Mouse (Mus musculus) stomach, embryonic 16.5 days (tissue): ENCODE results near the gene Calm3. TPM values are rescaled to one million over a fixed set of nuclear protein-coding genes. Genes with fewer than 3 reads are reported as not detected.

Experiments
- ATAC-seq: fragments of 200-750 bp; cut with Nextera tagmentation; 2 replicates; pipeline ENCODE4 v1.8.0; 2017; ENCODE audit warnings: moderate number of reproducible peaks, moderate TSS enrichment; ENCODE audit not compliant: insufficient read depth, low FRiP score
- H3K27ac ChIP-seq: fragments of 300-500 bp; sonication (generic); 2 replicates; pipeline ENCODE4 v1.5.1; 2014; ENCODE audit warnings: low read length
- H3K27me3 ChIP-seq: fragments of 300-500 bp; sonication (generic); 2 replicates; pipeline ENCODE4 v1.6.1; 2014; ENCODE audit warnings: low read length, control low read depth, mixed read lengths; ENCODE audit not compliant: control insufficient read depth, insufficient read depth
- H3K36me3 ChIP-seq: fragments of 300-500 bp; sonication (generic); 2 replicates; pipeline ENCODE4 v1.6.1; 2014; ENCODE audit warnings: low read length; ENCODE audit not compliant: control insufficient read depth, insufficient read depth
- H3K4me1 ChIP-seq: fragments of 300-500 bp; sonication (generic); 2 replicates; pipeline ENCODE4 v1.6.1; 2014; ENCODE audit warnings: low read length, control low read depth, mixed read lengths; ENCODE audit not compliant: control insufficient read depth, insufficient read depth
- H3K4me2 ChIP-seq: fragments of 300-500 bp; sonication (generic); 2 replicates; pipeline ENCODE4 v1.6.1; 2014; ENCODE audit warnings: low read depth, low read length, mixed read lengths
- H3K4me3 ChIP-seq: fragments of 300-500 bp; sonication (generic); replicated peaks from 2 replicates; pipeline ENCODE4 v1.5.1; 2014; ENCODE audit warnings: mild to moderate bottlenecking, low read length
- H3K9ac ChIP-seq: fragments of 300-500 bp; sonication (generic); 2 replicates; pipeline ENCODE4 v1.6.1; 2014; ENCODE audit warnings: low read length
- H3K9me3 ChIP-seq: fragments of 300-500 bp; sonication (generic); replicated peaks from 2 replicates; pipeline ENCODE4 v1.6.1; 2016; ENCODE audit warnings: low read length, control low read depth; ENCODE audit not compliant: control insufficient read depth
- WGBS: fragments of 180-500 bp; shearing (Covaris S2); extraction: QIAGEN DNeasy Blood & Tissue Kit; methylation state at CpG from one replicate; pipeline ENCODE4 v1.1.7; 2014; 5-methylcytosine and 5-hydroxymethylcytosine counted together
- polyA plus RNA-seq: library from polyadenylated mRNA; unstranded; fragments of >200 nt; fragmentation: Nextera tagmentation; extraction: Ambion mirVana; gene quantifications from 2 replicates; pipeline ENCODE4 v1.2.1, GENCODE M21; 2015

The Calm3 gene
- polyA plus RNA-seq, 1 experiment from 2014 or later: 126 TPM

GRCm38 (mm10) chr7:16944061-16944807 is 20.3 kb upstream of the Calm3 start, which contains the start of gene Pnmal2:
TSS of gene Pnmal2 (plus strand) at chr7:16944682.
- Histone ChIP-seq H3K36me3 (no peaks in the 10 kb centered on the region), H3K4me1 (peaks cover 48% of the 10 kb centered on the region), H3K27ac (no peak within 1 kb of the TSS), H3K4me3 (peak within 1 kb of the TSS; percentile 70), H3K9me3 (no peaks in the 10 kb centered on the region), H3K27me3 (peaks cover 27% of the 10 kb centered on the region), H3K4me2 (peak within 1 kb of the TSS; percentile 87), H3K9ac (peak within 1 kb of the TSS; percentile 84)
- WGBS: 13% methylated on average over 36 of the region's 36 CpGs
- ATAC-seq: peak; percentile 85

GRCm38 (mm10) chr7:16942861-16943260 is 18.9 kb upstream of the Calm3 start:
- peaks cover 25% of the 10 kb centered on the region for H3K27me3 ChIP-seq
- 46% methylated on average over 4 of the region's 4 CpGs for WGBS
- H3K4me2 ChIP-seq: no peak overlapping the region
- no peak overlapping the region for H3K4me3 ChIP-seq
- no peak overlapping the region for H3K9ac ChIP-seq
- peaks cover 42% of the 10 kb centered on the region for H3K4me1 ChIP-seq
- no peak overlapping the region; the same call in 1 of the 2 replicates for H3K27ac ChIP-seq
- ATAC-seq: no peak
- H3K36me3 ChIP-seq: no peaks in the 10 kb centered on the region
- H3K9me3 ChIP-seq: no peaks in the 10 kb centered on the region

- no peaks in the 10 kb centered on the region for H3K9me3 ChIP-seq
- H3K36me3 ChIP-seq: no peaks in the 10 kb centered on the region
- H3K27ac ChIP-seq: peak overlapping the region; percentile 76
- peak; percentile 27; the same call in 1 of the 2 replicates for ATAC-seq
- H3K4me3 ChIP-seq: no peak overlapping the region
- peak overlapping the region; percentile 0 for H3K4me2 ChIP-seq
- WGBS: 21% methylated on average over 7 of the region's 7 CpGs
- no peak overlapping the region for H3K9ac ChIP-seq
- H3K27me3 ChIP-seq: peaks cover 6% of the 10 kb centered on the region
- peaks cover 17% of the 10 kb centered on the region for H3K4me1 ChIP-seq
These were observed 16.4 kb upstream of the Calm3 start for GRCm38 (mm10) chr7:16940292-16940691.

GRCm38 (mm10) chr7:16938117-16938791 is 14.3 kb upstream of the Calm3 start:
- Histone ChIP-seq H3K27me3 (no peaks in the 10 kb centered on the region), H3K27ac (no peak overlapping the region), H3K9me3 (no peaks in the 10 kb centered on the region), H3K36me3 (no peaks in the 10 kb centered on the region), H3K4me1 (peaks cover 4% of the 10 kb centered on the region; the same call in 1 of the 2 replicates), H3K9ac (no peak overlapping the region), H3K4me3 (no peak overlapping the region), H3K4me2 (no peak overlapping the region)
- 69% methylated on average over 17 of the region's 17 CpGs for WGBS
- ATAC-seq: no peak

- no peak overlapping the region for H3K4me2 ChIP-seq
- WGBS: 52% methylated on average over 4 of the region's 4 CpGs
- no peak overlapping the region for H3K4me3 ChIP-seq
- H3K27ac ChIP-seq: no peak overlapping the region
- ATAC-seq: no peak
- H3K9ac ChIP-seq: no peak overlapping the region
- no peaks in the 10 kb centered on the region for H3K27me3 ChIP-seq
- no peaks in the 10 kb centered on the region for H3K9me3 ChIP-seq
- H3K36me3 ChIP-seq: no peaks in the 10 kb centered on the region
- H3K4me1 ChIP-seq: peaks cover 10% of the 10 kb centered on the region
These were observed 13.4 kb upstream of the Calm3 start for GRCm38 (mm10) chr7:16937312-16937711.

- Histone ChIP-seq H3K36me3 (no peaks in the 10 kb centered on the region), H3K9ac (no peak overlapping the region), H3K4me1 (peaks cover 7% of the 10 kb centered on the region), H3K4me2 (no peak overlapping the region), H3K27ac (no peak overlapping the region), H3K27me3 (no peaks in the 10 kb centered on the region), H3K4me3 (no peak overlapping the region), H3K9me3 (no peaks in the 10 kb centered on the region)
- ATAC-seq: no peak
- WGBS: 36% methylated on average over 14 of the region's 14 CpGs
These were observed 9.0 kb upstream of the Calm3 start for GRCm38 (mm10) chr7:16932704-16933577.

GRCm38 (mm10) chr7:16931968-16932627 is 8.2 kb upstream of the Calm3 start:
- Histone ChIP-seq H3K27me3 (no peaks in the 10 kb centered on the region), H3K9me3 (no peaks in the 10 kb centered on the region), H3K36me3 (no peaks in the 10 kb centered on the region), H3K4me2 (no peak overlapping the region), H3K9ac (no peak overlapping the region), H3K27ac (0 out of 2 replicates have a peak overlapping the region, but pooled peaks have one; percentile 24), H3K4me1 (peaks cover 7% of the 10 kb centered on the region), H3K4me3 (no peak overlapping the region)
- WGBS: 16% methylated on average over 14 of the region's 14 CpGs
- ATAC-seq: peak; percentile 62; the same call in 1 of the 2 replicates

GRCm38 (mm10) chr7:16930850-16931249 is 6.9 kb upstream of the Calm3 start:
- 8% methylated on average over 1 of the region's 1 CpGs for WGBS
- no peak overlapping the region for H3K27ac ChIP-seq
- H3K4me3 ChIP-seq: no peak overlapping the region

More at GRCm38 (mm10) chr7:16930850-16931249, 6.9 kb upstream of the Calm3 start:
- H3K9me3 ChIP-seq: no peaks in the 10 kb centered on the region
- H3K27me3 ChIP-seq: no peaks in the 10 kb centered on the region
- H3K4me2 ChIP-seq: no peak overlapping the region
- no peak for ATAC-seq
- peaks cover 7% of the 10 kb centered on the region for H3K4me1 ChIP-seq
- H3K9ac ChIP-seq: no peak overlapping the region
- H3K36me3 ChIP-seq: no peaks in the 10 kb centered on the region
